Mouse (Mus musculus): ENCODE measurements at regions not wholly inside any gene's neighbourhood (a gene's known extent, or its start where the extent isn't known, plus 50 kb on each side); places are given as distances from the start of the nearest gene placed in this dataset.

DNA sequence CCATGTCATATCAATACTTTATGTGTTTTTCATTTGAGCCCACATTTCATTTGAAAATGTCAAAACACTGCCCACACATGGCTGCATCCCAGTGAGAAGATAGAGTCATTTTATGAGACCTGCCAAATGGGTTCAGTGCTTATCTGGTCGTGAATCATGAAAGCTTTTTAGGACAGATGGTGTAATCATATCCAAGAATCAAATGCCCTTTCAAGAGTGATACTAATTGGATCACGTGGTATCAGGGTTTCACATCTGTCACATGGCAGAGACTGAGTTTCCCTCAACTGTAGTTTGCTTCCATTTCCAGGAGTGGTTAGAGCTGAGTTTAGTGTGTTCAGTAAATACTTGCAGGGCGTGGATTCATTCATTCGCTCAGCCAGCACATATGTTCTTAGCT, 87.2 kb upstream of the Agbl1 start:
- DNase-seq (ENCODE audit: low spot score in 2 of 2) = no peak

DNA sequence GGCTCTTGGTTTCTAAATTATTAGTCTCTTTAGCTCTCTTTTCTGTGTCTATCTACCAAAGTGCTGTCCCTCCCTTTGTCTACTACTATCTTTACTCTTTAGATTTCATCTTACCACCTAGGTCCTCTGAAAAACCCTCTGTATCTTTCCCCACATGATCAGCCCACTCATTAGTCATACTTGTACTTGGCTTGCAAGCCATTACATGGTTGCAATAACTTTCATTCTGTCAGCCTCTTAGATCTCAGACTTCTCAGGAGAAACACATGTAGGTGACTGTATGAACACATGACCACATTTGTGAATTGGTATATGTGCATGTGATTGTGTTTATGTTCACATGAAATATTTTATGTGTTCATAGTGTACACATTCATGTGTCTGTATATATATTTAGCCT, 83.3 kb upstream of the Agbl1 start:
- DNase-seq (ENCODE audit: low spot score in 2 of 2) = no peak

DNA sequence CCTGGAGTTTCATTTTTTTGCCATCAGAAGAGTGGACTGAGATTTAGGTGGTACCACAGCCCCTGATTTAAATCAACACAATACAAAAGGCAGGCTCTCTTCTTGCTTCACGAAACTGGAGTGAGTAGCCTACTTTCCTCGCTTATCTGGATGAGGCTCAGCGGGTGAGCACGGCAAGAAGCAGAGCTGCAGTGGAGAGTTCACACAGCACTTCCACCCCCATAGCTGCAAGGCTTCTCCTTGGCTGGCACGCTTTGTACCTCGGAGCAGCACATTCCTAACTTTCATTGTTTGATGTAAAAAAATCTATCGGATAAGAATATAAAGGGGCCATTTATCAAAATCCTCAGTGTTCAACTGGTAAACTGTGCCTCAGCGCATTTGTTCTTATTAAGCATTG, 72.8 kb upstream of the Agbl1 start:
- DNase-seq (ENCODE audit: low spot score in 2 of 2) = no peak

DNA sequence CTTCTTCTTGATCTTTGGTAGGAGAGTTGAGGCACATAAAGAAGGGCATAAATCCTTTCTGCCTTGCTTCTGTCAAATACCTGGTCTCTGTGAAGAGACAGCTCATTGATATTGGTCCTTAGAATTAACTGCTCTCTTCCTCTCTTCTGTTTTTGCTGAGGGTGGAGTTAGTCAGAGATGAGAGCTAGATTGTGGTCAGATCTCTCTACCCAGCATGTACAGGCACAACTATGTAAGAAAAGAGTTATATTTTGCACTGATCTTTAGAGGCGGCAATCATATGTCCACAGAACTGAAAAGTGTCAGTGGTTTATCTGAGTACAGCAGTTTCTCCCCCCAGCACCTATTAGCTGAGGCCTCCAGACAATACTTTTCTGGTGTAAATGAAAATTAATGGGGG, 65.5 kb upstream of the Agbl1 start:
- no peak for DNase-seq (ENCODE audit: low spot score in 2 of 2)

DNA sequence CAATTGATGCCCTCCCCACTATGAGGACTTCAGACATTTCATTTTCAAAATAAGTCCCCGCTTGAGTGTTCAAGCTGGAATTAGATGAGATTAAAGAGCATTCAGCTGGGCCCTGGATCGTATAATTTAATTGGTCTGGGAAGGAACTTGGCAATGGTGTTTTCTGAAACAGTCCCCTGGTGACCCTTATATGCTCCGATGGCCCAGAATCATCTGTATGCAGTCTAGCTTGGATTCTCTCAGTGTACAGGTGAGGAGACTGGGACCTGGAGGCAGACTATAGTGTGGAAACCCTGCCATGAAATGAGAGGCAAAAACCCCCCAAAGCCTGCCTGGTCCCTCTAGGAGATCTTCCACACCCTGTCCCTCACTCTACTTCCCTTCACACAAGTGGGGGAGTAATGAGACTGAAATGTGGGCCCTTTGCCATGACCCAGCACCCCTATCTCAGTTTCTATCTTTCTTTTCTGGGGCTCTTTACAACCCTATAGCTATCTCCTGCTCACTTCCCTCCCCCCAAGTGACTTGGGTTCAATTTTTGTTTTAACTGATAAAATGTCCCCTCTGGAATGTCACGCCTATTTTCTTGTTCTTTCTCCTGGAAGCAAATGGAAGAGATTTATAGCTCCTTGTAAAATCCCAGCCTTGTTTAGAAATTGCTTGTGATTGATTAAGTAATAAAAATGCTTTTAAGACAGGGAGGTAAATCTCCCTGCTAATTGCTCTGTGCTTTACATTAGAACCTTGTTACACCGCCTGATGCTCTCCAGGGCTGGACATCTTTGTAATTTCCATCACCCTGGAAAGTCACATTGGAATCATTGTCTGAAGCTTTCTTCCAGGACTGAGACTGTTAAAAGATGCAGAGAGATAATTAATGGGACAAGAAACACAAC, 64.7 kb upstream of the Agbl1 start:
- no peak for DNase-seq (ENCODE audit: low spot score in 2 of 2)

DNA sequence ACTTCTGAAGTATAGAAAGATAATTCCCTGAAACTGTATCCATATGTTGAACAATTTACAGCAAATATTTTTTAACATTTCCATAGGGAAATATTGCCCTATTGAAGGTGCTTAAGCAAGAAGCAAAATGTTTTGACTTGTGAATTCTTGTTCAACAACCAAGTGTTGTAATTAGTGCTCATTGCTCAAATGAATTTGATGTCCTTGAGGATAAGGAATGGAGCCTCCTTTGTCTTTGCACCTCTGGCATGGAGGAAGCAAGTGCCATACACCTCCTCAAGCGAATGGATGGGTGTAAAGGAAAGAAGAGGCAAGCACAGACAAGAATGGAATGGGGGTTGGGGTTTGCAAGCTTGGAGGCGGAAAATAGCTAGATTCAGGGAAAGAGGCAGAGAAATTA, 59.2 kb upstream of the Agbl1 start:
- DNase-seq (ENCODE audit: low spot score in 2 of 2) = no peak

DNA sequence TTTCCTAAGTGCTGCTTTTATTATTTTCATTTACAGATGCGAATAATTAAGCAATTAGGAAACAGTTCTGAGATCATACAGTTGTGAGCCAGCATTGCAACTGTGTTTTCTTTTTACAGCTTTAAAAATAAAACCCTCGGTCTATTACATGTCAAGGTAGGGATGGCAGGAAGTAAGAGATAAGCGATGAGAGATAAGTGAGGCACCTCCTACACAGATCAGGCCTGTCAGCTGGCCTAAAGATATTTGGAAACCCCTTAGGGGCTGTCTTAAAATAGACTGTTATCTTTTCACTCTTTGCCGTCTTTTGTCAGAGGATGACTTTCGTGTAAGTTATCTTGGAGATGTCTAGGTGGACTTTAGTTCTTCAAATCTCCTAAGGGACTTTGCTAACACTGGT, 53.5 kb upstream of the Agbl1 start:
- DNase-seq (ENCODE audit: low spot score in 2 of 2) = no peak

DNA sequence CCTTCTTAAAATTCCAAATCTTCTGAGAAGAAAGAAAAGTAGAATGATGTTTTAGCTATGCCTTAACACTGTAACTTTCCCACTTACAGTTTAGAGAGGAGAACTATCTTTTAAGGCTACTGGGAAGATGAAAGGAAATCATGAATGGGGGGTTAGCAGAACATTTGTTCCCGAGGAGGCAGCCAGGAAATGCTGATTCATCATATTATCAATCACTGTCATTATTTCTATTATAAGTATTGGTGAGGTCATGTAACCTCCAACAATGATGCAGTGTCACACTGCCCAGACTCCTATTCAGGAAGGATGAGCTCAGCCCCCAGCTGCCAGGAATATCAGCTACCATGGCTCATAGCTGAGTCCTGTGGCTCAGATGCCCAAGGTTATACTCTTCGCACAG, 52.3 kb upstream of the Agbl1 start:
- DNase-seq (ENCODE audit: low spot score in 2 of 2) = no peak

Data from left cerebral cortex, adult 9 months (tissue).